ENCODE assay signal across 8 mouse cellular contexts in genomic region chr5:35907633-35908426, GRCm38 (mm10). TPM values are rescaled to one million over a fixed set of nuclear protein-coding genes. Genes with fewer than 3 reads are reported as not detected.
A peak's percentile ranks its signal among the peaks of the same experiment; 100 is the strongest.
DNase-seq lines count a peak whose midpoint lies in the region; ATAC-seq lines count a peak whose summit lies in the region.

No protein-coding gene starts in this region.

- H3K4me2 ChIP-seq in intestine, embryonic 15.5 days (replicated peaks): peak overlapping the region; percentile 25; the same call in 1 of the 2 replicates
- H3K4me2 ChIP-seq in neural tube, embryonic 13.5 days: peak overlapping the region; percentile 35

- WGBS in intestine, embryonic 15.5 days: 20% methylated on average over 15 of the region's 15 CpGs
- 13% methylated on average over 15 of the region's 15 CpGs for WGBS in neural tube, embryonic 13.5 days

- ATAC-seq in common myeloid progenitor, adult 5-6 weeks (replicated peaks; ENCODE audit: low read depth, poor library complexity, severe bottlenecking): peak; percentile 52
- ATAC-seq in intestine, embryonic 15.5 days: peak; percentile 79
- ATAC-seq in neural tube, embryonic 13.5 days (ENCODE audit: low read depth): peak; percentile 90
- no peak; the same call in 1 of the 2 replicates for ATAC-seq in megakaryocyte progenitor cell, adult 5-6 weeks (replicated peaks; ENCODE audit: poor library complexity)

- H3K4me1 ChIP-seq in intestine, embryonic 15.5 days (replicated peaks): peaks cover 37% of the 10 kb centered on the region
- peaks cover 82% of the 10 kb centered on the region for H3K4me1 ChIP-seq in neural tube, embryonic 13.5 days (replicated peaks)

- no peak overlapping the region for H3K9ac ChIP-seq in intestine, embryonic 15.5 days
- H3K9ac ChIP-seq in neural tube, embryonic 13.5 days: peak overlapping the region; percentile 49

- intact Hi-C loops in left cerebral cortex, postnatal 4 days (cut with DNase I): no loop called here

- H3K4me3 ChIP-seq in intestine, embryonic 15.5 days (replicated peaks): no peak overlapping the region
- H3K4me3 ChIP-seq in neural tube, embryonic 13.5 days: no peak overlapping the region

- DNase-seq in layer of hippocampus, adult 18-20 months (ENCODE audit: low spot score in 2 of 2): peak; percentile 34 to 73
- no peak for DNase-seq in layer of hippocampus, postnatal 25 days (ENCODE audit: extremely low spot score in 1 of 2, low spot score in 1 of 2)
- peak; percentile 41 to 65 for DNase-seq in gastrocnemius, postnatal 4 days (ENCODE audit: low spot score in 2 of 2)
- DNase-seq in left cerebral cortex, postnatal 4 days: peak; percentile 93

- H3K36me3 ChIP-seq in intestine, embryonic 15.5 days: 0 out of 2 replicates have a peak, but pooled peaks cover 5% of the 10 kb centered on the region
- peaks cover 20% of the 10 kb centered on the region for H3K36me3 ChIP-seq in neural tube, embryonic 13.5 days

- H3K27ac ChIP-seq in intestine, embryonic 15.5 days: peak overlapping the region; percentile 74; the same call in 1 of the 2 replicates
- peak overlapping the region; percentile 92 for H3K27ac ChIP-seq in neural tube, embryonic 13.5 days (replicated peaks)

- no peaks in the 10 kb centered on the region for H3K9me3 ChIP-seq in intestine, embryonic 15.5 days
- no peaks in the 10 kb centered on the region for H3K9me3 ChIP-seq in neural tube, embryonic 13.5 days

- no peaks in the 10 kb centered on the region for H3K27me3 ChIP-seq in intestine, embryonic 15.5 days (replicated peaks)
- no peaks in the 10 kb centered on the region for H3K27me3 ChIP-seq in neural tube, embryonic 13.5 days

RNA-seq across cellular contexts. Expression of gene Afap1, which starts 14.7 kb away (rescaled TPM):
- 10 to 100 TPM; 23.1 to 29.1 TPM for total RNA-seq in layer of hippocampus, adult 18-20 months (2021)
- total RNA-seq in layer of hippocampus, postnatal 25 days (2021): 10 to 100 TPM; 24.4 to 39.0 TPM
- 1.5 and 3.6 TPM in 2 replicates for total RNA-seq in common myeloid progenitor, adult 5-6 weeks (2017)
- 10 to 100 TPM; 44.5 to 48.0 TPM for total RNA-seq in gastrocnemius, postnatal 4 days (2021)
- polyA plus RNA-seq in intestine, embryonic 15.5 days (2015; fragmentation: Nextera tagmentation; extraction: Ambion mirVana): 15.4 and 18.4 TPM in 2 replicates
- 100 to 1,000 TPM; 221 to 230 TPM for total RNA-seq in left cerebral cortex, postnatal 4 days (2021)
- polyA plus RNA-seq in neural tube, embryonic 13.5 days (2015; fragmentation: Nextera tagmentation; extraction: Ambion mirVana): 92.2 and 99.6 TPM in 2 replicates
- total RNA-seq in megakaryocyte progenitor cell, adult 5-6 weeks (2015): 27.9 and 31.9 TPM in 2 replicates
- 15.5 and 16.8 TPM in 2 replicates for total RNA-seq in megakaryocyte progenitor cell, adult 5-6 weeks (2017)

Comparison
In these comparisons a context has a peak if more than half of its experiments do, and no peak if none do; other contexts are left out.
1. DNase-seq: peak in layer of hippocampus, adult 18-20 months (2 of 2), gastrocnemius, postnatal 4 days (2 of 2) and left cerebral cortex, postnatal 4 days (single experiment); none in layer of hippocampus, postnatal 25 days (0 of 2).
2. RNA of gene Afap1, which starts 14.7 kb away (total RNA-seq): 221 to 230 TPM in left cerebral cortex, postnatal 4 days; 44.5 to 48.0 TPM in gastrocnemius, postnatal 4 days, 24.4 to 39.0 TPM in layer of hippocampus, postnatal 25 days, 23.1 to 29.1 TPM in layer of hippocampus, adult 18-20 months, 15.5 to 31.9 TPM in megakaryocyte progenitor cell, adult 5-6 weeks and 1.5 to 3.6 TPM in common myeloid progenitor, adult 5-6 weeks; every median in the first group is over 4 times any median in the second.